Mouse (Mus musculus) hindlimb bud, embryonic 11.5 days (tissue): Measurements from ENCODE around the gene Calcb.

Source experiments
- DNase-seq: peaks from one replicate; pipeline ENCODE4 v3.0.0-alpha.2; 2012; ENCODE audit warnings: low read depth, low spot score; ENCODE audit errors: extremely low spot score

The Calcb gene

GRCm38 (mm10) chr7:114753471-114753870, 35.0 kb downstream of the Calcb start:
- no peak for DNase-seq

GRCm38 (mm10) chr7:114754196-114754595, 35.8 kb downstream of the Calcb start:
- no peak for DNase-seq

GRCm38 (mm10) chr7:114754626-114755025, 36.2 kb downstream of the Calcb start:
- DNase-seq = no peak

DNA sequence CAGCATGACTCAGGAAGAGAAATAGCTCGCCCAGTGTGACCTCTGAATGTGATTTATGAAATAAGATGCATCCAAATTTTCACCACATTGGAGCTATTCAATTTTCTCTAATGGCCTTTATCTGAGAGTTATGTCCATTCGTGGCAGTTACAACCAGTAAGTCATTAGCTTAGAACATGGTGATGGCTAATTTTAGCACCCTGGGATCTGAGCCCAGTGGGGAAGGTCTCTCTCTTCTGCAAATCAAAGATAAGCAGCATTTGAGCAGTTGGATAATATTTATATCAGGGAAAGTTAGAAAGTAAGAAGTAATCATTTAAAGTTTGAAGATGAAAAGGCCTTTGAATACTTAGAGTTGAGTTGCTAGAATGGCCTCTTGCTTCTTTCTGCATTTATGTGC, 44.2 kb downstream of the Calcb start:
- no peak for DNase-seq

DNA sequence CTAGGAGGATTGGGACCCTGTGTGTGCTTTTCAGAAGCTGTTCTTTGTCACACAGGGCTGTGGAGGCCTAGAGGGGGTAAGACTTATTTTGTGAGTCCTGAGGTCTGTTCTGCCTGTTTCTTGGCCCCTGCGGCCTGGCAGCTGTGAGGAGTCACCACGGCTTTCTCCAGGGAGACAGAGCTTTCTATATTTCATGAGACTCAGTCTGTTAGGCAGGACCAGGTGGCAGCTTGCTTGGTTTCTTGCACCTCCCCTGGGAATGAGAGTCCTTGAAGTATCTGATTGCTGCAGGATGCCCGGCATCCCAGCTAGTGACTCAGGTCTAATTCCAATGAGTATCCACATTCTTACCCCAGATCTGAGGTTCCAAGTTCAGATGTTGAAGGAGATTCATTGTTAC, 46.8 kb downstream of the Calcb start:
- DNase-seq = no peak

GRCm38 (mm10) chr7:114766523-114766922, 48.1 kb downstream of the Calcb start:
- DNase-seq = no peak

DNA sequence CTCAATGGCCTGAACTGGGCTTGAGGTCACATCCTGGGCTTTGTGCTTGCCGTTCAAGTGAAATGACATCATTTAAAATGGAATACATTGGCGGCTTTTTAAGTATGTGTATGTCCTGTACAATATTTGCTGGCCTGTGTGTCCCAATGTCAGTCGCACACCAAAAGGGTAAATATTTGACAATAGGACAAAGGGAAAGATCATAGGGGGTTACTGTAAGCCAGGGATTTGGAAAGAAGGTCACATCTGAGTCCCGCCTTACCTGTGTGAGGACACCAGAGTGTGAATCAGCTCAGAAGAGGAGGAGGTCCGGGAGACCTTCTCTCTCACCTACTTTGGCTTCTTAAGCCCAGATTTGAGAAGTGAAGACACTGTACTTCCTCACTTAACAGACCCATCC, 50.1 kb downstream of the Calcb start:
- DNase-seq = no peak

- DNase-seq = no peak
Measured at GRCm38 (mm10) chr7:114769041-114769440, 50.6 kb downstream of the Calcb start.

- DNase-seq = no peak
Measured at GRCm38 (mm10) chr7:114770586-114770985, 52.1 kb downstream of the Calcb start.

- no peak for DNase-seq
Measured at GRCm38 (mm10) chr7:114771801-114772200, 53.4 kb downstream of the Calcb start.
